Comparison of ENCODE assay signal across 14 mouse cellular contexts in the genomic region with DNA sequence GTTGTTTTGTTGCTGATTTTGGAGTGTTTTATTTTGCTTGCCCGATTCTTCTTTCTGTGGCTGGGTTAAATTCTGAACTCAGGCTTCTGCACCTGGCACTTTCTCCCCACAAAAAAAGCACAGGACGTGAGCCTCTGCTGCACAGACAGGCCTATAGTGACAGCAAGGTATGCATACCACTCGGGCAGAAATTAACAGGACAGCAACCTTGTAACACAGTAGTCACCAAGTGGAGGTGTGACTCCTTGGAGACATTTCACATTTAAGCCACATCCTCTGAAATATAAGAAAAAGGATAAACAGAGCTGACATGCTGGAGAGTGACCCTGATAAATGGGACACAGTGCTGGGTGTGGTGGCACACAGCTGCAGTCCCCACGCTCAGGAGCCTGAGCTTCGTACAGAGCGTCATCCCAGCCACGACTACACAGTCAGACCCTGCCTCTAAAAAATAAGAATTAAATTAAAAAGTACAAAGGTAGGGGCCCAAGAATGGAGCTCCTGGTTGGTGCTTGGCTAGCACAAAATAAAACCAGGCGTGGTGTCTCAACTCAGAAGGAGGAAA. TPM values are rescaled to one million over a fixed set of nuclear protein-coding genes. Genes with fewer than 3 reads are reported as not detected.
"Had no signal": no experiment of that assay in that cellular context is flagged by ENCODE, and none has a peak within 500 bp of the region (broad histone marks: within the 10 kb centered on the region; RNA-seq: fewer than 3 reads in every experiment).

No protein-coding gene starts in this region.

- H3K4me3 ChIP-seq: left cerebral cortex, adult 2 months; limb, embryonic 10.5 days; liver, embryonic 15.5 days; megakaryocyte, embryonic 14.5 days; midbrain, embryonic 15.5 days; neural tube, embryonic 12.5 days had no signal

- H3K36me3 ChIP-seq: limb, embryonic 10.5 days; liver, embryonic 15.5 days; midbrain, embryonic 15.5 days; neural tube, embryonic 12.5 days had no signal

- H3K4me2 ChIP-seq: liver, embryonic 11.5 days; liver, embryonic 15.5 days; lung, embryonic 14.5 days; midbrain, embryonic 11.5 days; midbrain, embryonic 15.5 days; neural tube, embryonic 12.5 days had no signal

- ATAC-seq: midbrain, embryonic 15.5 days had no signal

- H3K27me3 ChIP-seq: liver, embryonic 15.5 days; midbrain, embryonic 15.5 days; neural tube, embryonic 12.5 days had no signal

- H3K4me1 ChIP-seq: midbrain, embryonic 15.5 days; neural tube, embryonic 12.5 days had no signal

- H3K9me3 ChIP-seq: limb, embryonic 10.5 days; liver, embryonic 15.5 days; midbrain, embryonic 15.5 days; neural tube, embryonic 12.5 days had no signal

- H3K9ac ChIP-seq: liver, embryonic 15.5 days; lung, embryonic 14.5 days; midbrain, embryonic 15.5 days; neural tube, embryonic 12.5 days had no signal

- H3K27ac ChIP-seq: left cerebral cortex, adult 2 months; limb, embryonic 10.5 days; liver, embryonic 15.5 days; macrophage; midbrain, embryonic 15.5 days; neural tube, embryonic 12.5 days had no signal

- DNase-seq: lung, embryonic 14.5 days; lung, postnatal 14 days; retina, postnatal 1 day; right cerebral cortex, postnatal 4 days; spleen, adult 18-20 months had no signal

RNA-seq across cellular contexts. Expression of a gene that starts 50.9 kb away (rescaled TPM):
- polyA plus RNA-seq: macrophage had no signal
